Mouse (Mus musculus): ENCODE data around the gene Pkn3.

Gene Pkn3

GRCm38 (mm10) chr2:30063791-30064190 lies 13.7 kb upstream of the Pkn3 start:
- DNase-seq = no peak

- no peak for DNase-seq
Observed at GRCm38 (mm10) chr2:30064298-30064697, 13.2 kb upstream of the Pkn3 start.

GRCm38 (mm10) chr2:30066046-30066901 lies 11.2 kb upstream of the Pkn3 start:
- DNase-seq = peak; percentile 95

GRCm38 (mm10) chr2:30067031-30067888 lies 10.2 kb upstream of the Pkn3 start:
- peak; percentile 71 for DNase-seq

- DNase-seq = no peak
Observed at GRCm38 (mm10) chr2:30067962-30068361, 9.5 kb upstream of the Pkn3 start.

- DNase-seq = no peak
Observed at GRCm38 (mm10) chr2:30072875-30073274, 4.6 kb upstream of the Pkn3 start.

GRCm38 (mm10) chr2:30073285-30073684 lies 4.2 kb upstream of the Pkn3 start:
- DNase-seq = no peak

GRCm38 (mm10) chr2:30075625-30076024 lies 1.9 kb upstream of the Pkn3 start:
- no peak for DNase-seq

GRCm38 (mm10) chr2:30076439-30076838 lies 1.0 kb upstream of the Pkn3 start:
- DNase-seq = no peak

- DNase-seq = no peak
Observed at GRCm38 (mm10) chr2:30076959-30077358, 525 bp upstream of the Pkn3 start.

- no peak for DNase-seq
Observed at GRCm38 (mm10) chr2:30078349-30078712, 847 bp downstream of the Pkn3 start.

- DNase-seq = no peak
Observed at GRCm38 (mm10) chr2:30078760-30079159, 1.3 kb downstream of the Pkn3 start.

- DNase-seq = no peak
Observed at GRCm38 (mm10) chr2:30080181-30080800, 2.8 kb downstream of the Pkn3 start.

- DNase-seq = no peak
Observed at GRCm38 (mm10) chr2:30084113-30084512, 6.6 kb downstream of the Pkn3 start.

GRCm38 (mm10) chr2:30084632-30085031 lies 7.1 kb downstream of the Pkn3 start:
- DNase-seq = no peak

- DNase-seq = no peak
Observed at GRCm38 (mm10) chr2:30087310-30087709, 9.8 kb downstream of the Pkn3 start.

- no peak for DNase-seq
Observed at GRCm38 (mm10) chr2:30091521-30091920, 14.0 kb downstream of the Pkn3 start.

GRCm38 (mm10) chr2:30092280-30092918 lies 14.9 kb downstream of the Pkn3 start:
- no peak for DNase-seq

- DNase-seq = peak; percentile 97
Observed at GRCm38 (mm10) chr2:30093471-30094207, 16.2 kb downstream of the Pkn3 start, which contains the start of gene Zdhhc12. Gene Zdhhc12, minus strand, starts transcription at chr2:30093648.

- peak; percentile 56 for DNase-seq
Observed at GRCm38 (mm10) chr2:30094208-30094588, 16.7 kb downstream of the Pkn3 start.

- DNase-seq = peak; percentile 82
Observed at GRCm38 (mm10) chr2:30095882-30096527, 18.5 kb downstream of the Pkn3 start.

GRCm38 (mm10) chr2:30100214-30100613 lies 22.7 kb downstream of the Pkn3 start:
- no peak for DNase-seq

Data from thymus, postnatal 4 days (tissue).